Mouse (Mus musculus) frontal cortex, postnatal 36 days (tissue): ENCODE measurements at regions not wholly inside any gene's neighbourhood (a gene's known extent, or its start where the extent isn't known, plus 50 kb on each side); places are given as distances from the start of the nearest gene placed in this dataset.

Experiments
- DNase-seq, 2 experiments: peaks; one replicate each; pipeline ENCODE4 v3.0.0; 2022; ENCODE audit warnings: low spot score in 2 of 2

- no peak for DNase-seq
Measured at GRCm38 (mm10) chr16:68951508-68952236, 911.9 kb downstream of the Speer2 start.

GRCm38 (mm10) chr16:68910821-68911220, 952.7 kb downstream of the Speer2 start:
- DNase-seq = peak; percentile 29 to 46

GRCm38 (mm10) chr16:68898136-68898535, 965.4 kb downstream of the Speer2 start:
- DNase-seq = no peak

GRCm38 (mm10) chr16:68848733-68849132, 1014.8 kb downstream of the Speer2 start:
- no peak for DNase-seq
